ENCODE assay signal across 8 mouse cellular contexts in genomic region chr6:88841781-88842689, GRCm38 (mm10). TPM values are rescaled to one million over a fixed set of nuclear protein-coding genes. Genes with fewer than 3 reads are reported as not detected.
DNase-seq lines count a peak whose midpoint lies in the region; ATAC-seq lines count a peak whose summit lies in the region.

TSS of gene Abtb1 (minus strand) at chr6:88841984.

- under 1% methylated on average over 69 of the region's 72 CpGs for WGBS in hindbrain, embryonic 15.5 days

- peaks cover 20% of the 10 kb centered on the region for H3K36me3 ChIP-seq in hindbrain, embryonic 15.5 days

- DNase-seq in T-cell, adult 2 months (ENCODE audit: low spot score): peak; percentile 99
- DNase-seq in cerebellum, postnatal 36 days: peak; percentile 97
- peak; percentile 99 for DNase-seq in frontal cortex, postnatal 36 days (ENCODE audit: low spot score in 2 of 2)
- peak; percentile 99 for DNase-seq in left cerebral cortex, adult 11 months (ENCODE audit: low spot score)
- DNase-seq in lung, postnatal 4 days: peak; percentile 100
- peak; percentile 100 for DNase-seq in retina, postnatal 7 days (ENCODE audit: low read depth, low spot score)
- peak; percentile 89 for DNase-seq in urinary bladder, adult 2 months (ENCODE audit: low spot score)

- peak; percentile 95 for ATAC-seq in hindbrain, embryonic 15.5 days (ENCODE audit: low FRiP score, low read depth)

- no peaks in the 10 kb centered on the region for H3K9me3 ChIP-seq in hindbrain, embryonic 15.5 days

- H3K27me3 ChIP-seq in hindbrain, embryonic 15.5 days: no peaks in the 10 kb centered on the region

- H3K4me3 ChIP-seq in hindbrain, embryonic 15.5 days: peak within 1 kb of the TSS; percentile 84

- H3K9ac ChIP-seq in hindbrain, embryonic 15.5 days: peak within 1 kb of the TSS; percentile 75

- peak within 1 kb of the TSS; percentile 86 for H3K27ac ChIP-seq in hindbrain, embryonic 15.5 days (replicated peaks)

- peaks cover 27% of the 10 kb centered on the region for H3K4me1 ChIP-seq in hindbrain, embryonic 15.5 days (replicated peaks)

- peak within 1 kb of the TSS; percentile 87 for H3K4me2 ChIP-seq in hindbrain, embryonic 15.5 days

RNA-seq across cellular contexts. Expression of gene Abtb1, which starts in this region (rescaled TPM):
- 38.2 and 40.3 TPM in 2 replicates for polyA plus RNA-seq in hindbrain, embryonic 15.5 days (2015; fragmentation: Nextera tagmentation; extraction: Ambion mirVana)
- 48.1 and 51.8 TPM in 2 replicates for polyA plus RNA-seq in urinary bladder, adult 2 months (2012; rRNA removed)

Comparison
In these comparisons a context has a peak if more than half of its experiments do, and no peak if none do; other contexts are left out.
1. Peak in every context shown above with its lines: DNase-seq, ATAC-seq, H3K4me3 ChIP-seq and H3K27ac ChIP-seq.